Mouse (Mus musculus) lung, adult 2 months (tissue): ENCODE data around the gene Ctsl.

Source experiments
- CTCF ChIP-seq: fragments of 200-500 bp; IDR thresholded peaks from 2 replicates; pipeline ENCODE4 v1.5.1; 2011; ENCODE audit warnings: mild to moderate bottlenecking, low read length, control low read depth; ENCODE audit not compliant: insufficient read depth
- POLR2A ChIP-seq: fragments of 200-500 bp; IDR thresholded peaks from 2 replicates; pipeline ENCODE4 v1.6.1; 2011; ENCODE audit warnings: low read depth, mild to moderate bottlenecking, control low read depth, low read length, borderline replicate concordance; ENCODE audit errors: extremely low read depth

GRCm38 (mm10) chr13:64318355-64318754 lies 52.3 kb downstream of the Ctsl start:
- no peak for TF ChIP-seq POLR2A
- TF ChIP-seq CTCF = no peak
